Mouse (Mus musculus): Measurements from ENCODE around the gene Tepp.

DNA sequence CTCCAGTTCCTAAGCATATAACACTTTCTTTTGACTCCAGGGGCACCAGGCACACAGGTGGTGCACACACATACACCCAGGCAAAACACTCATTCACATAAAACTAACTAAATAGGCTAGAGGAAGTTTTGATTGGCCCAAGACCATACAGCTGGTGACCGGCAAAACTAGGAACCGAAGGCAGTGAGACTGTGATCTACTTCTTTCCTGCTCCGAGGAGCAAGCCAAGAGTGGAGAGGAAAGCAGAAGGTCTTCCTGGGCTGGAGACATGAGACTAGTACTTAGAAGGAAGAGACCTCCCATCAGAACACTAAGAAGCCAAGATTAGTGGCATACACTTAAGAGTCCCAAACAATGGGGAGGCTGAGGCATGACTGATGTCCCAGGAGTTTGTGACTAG, 12.8 kb downstream of the Tepp start:
- TF ChIP-seq CTCF (IDR thresholded peaks at IDR 0.05; ENCODE audit: insufficient read depth, low read length) (no peak), POLR2A (IDR thresholded peaks at IDR 0.05; ENCODE audit: borderline replicate concordance, extremely low read depth, low read depth, low read length) (no peak)

Measured in lung, adult 2 months (tissue).